Mouse (Mus musculus) cortical plate, adult 2 months (tissue): Measurements from ENCODE around the gene Gm7879. TPM values are rescaled to one million over a fixed set of nuclear protein-coding genes. Genes with fewer than 3 reads are reported as not detected.

Experiments
- H3K27ac ChIP-seq: fragments of 200-500 bp; 2 replicates; pipeline ENCODE4 v1.5.1; 2012; ENCODE audit warnings: low read length, control low read depth, inconsistent platforms; ENCODE audit not compliant: insufficient read depth
- H3K4me1 ChIP-seq: fragments of 200-500 bp; 2 replicates; pipeline ENCODE4 v1.6.1; 2011; ENCODE audit warnings: low read length; ENCODE audit not compliant: control insufficient read depth, insufficient read depth
- H3K4me3 ChIP-seq: fragments of 200-500 bp; 2 replicates; pipeline ENCODE4 v1.5.1; 2011; ENCODE audit warnings: mild to moderate bottlenecking, low read length, control low read depth; ENCODE audit not compliant: insufficient read depth
- CTCF ChIP-seq: fragments of 200-500 bp; IDR thresholded peaks from 2 replicates; pipeline ENCODE4 v1.5.1; 2011; ENCODE audit warnings: mild to moderate bottlenecking, control low read depth, low read length; ENCODE audit not compliant: insufficient read depth; ENCODE audit errors: extremely low read depth
- POLR2A ChIP-seq: fragments of 200-500 bp; IDR thresholded peaks from 2 replicates; pipeline ENCODE4 v1.6.1; 2011; ENCODE audit warnings: mild to moderate bottlenecking, low read length, control low read depth; ENCODE audit not compliant: insufficient read depth; ENCODE audit errors: extremely low read depth
- polyA plus RNA-seq: library from polyadenylated mRNA; depleted of rRNA; stranded (reverse); fragments of >200 nt; gene quantifications from 2 replicates; pipeline ENCODE4 v1.2.3, GENCODE M21; 2012

Gene Gm7879
- polyA plus RNA-seq, 1 experiment: 0.42 TPM

DNA sequence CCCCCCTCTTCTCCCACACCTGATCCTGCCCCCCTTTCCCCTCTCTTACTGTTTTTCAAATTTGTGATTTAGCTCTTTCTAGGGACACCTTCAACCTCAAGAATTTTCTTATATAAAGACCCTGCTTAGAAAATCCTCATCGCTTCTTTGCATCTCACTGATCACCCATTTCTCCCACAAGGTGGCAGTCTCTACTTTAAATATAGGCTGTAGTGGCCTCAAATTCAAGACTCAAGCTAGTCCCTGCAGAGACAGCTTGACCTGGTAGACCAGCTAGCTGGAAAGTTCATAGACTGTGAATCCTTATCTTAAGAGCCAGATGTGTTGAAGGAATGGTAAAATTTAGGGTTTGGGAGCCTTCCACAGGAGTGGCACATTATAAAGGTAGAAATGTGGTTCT, 20.6 kb upstream of the Gm7879 start:
- no peaks in the 10 kb centered on the region for H3K4me1 ChIP-seq
- H3K27ac ChIP-seq: no peak overlapping the region
- H3K4me3 ChIP-seq: no peak overlapping the region
- TF ChIP-seq CTCF: peak; percentile 43; the same call in 1 of the 2 replicates
- no peak for TF ChIP-seq POLR2A

DNA sequence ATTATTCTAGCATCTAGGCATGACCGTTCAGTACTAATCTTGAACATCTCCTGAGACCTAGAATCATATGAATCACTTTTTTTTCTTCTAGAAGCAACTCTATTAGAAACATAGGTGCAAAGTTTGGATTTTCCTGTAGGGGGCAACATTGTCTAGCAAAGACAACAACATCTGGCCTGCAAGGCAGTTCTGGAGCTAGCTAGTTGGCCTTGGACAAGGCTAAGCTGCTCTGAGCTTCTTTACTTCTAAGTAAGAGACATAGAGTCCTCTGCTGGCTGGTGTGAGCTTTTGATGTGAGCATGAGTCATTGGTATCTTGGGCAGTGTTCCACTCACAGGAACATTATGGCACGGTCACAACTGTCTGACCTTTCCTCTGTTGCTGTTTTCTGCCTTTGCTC, 18.8 kb upstream of the Gm7879 start:
- Histone ChIP-seq H3K27ac (no peak overlapping the region), H3K4me3 (no peak overlapping the region), H3K4me1 (no peaks in the 10 kb centered on the region)
- TF ChIP-seq POLR2A (no peak), CTCF (peak; percentile 49)

DNA sequence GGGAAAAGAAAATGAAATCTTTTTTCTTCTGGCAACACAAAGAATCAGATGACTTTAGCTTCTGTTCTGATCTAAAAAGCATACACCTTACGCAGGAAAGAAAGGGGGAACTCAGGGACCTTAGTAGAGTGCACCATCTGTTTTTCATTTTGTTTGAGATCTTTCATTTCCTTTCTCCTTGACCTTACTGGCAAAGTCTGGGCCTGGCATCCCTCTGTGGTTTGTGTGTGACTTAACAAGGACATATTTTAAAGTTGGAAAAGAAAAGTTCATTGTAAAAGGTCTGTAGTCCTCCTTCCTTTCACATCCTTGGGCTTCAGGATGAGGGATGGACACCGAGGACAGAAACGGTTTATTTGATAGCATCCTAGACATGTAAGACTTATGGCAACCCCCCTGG, 17.0 kb upstream of the Gm7879 start:
- Histone ChIP-seq H3K4me1 (no peaks in the 10 kb centered on the region), H3K27ac (no peak overlapping the region), H3K4me3 (no peak overlapping the region)
- TF ChIP-seq POLR2A: no peak
- TF ChIP-seq CTCF: no peak

DNA sequence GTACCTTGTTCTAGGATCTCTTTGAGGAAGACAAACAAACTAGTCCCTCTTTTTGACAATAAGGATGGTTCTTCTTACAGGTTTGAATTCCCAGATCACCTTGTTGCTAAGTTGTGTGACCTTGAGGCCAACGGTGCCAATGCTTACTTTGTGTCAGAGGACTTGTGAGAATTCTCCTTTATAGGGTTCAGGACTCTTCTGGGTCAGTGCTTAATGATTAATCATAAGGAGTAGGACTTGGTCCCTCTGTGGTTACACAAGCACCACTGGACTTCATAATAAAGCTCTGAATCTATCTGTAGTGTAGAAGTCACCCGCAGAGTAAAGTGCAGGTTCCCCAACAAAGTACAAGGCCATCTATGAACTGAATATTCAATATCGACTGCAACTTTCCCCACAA, 8.3 kb upstream of the Gm7879 start:
- Histone ChIP-seq H3K4me1 (no peaks in the 10 kb centered on the region), H3K4me3 (no peak overlapping the region), H3K27ac (no peak overlapping the region)
- TF ChIP-seq CTCF: no peak
- TF ChIP-seq POLR2A: no peak

DNA sequence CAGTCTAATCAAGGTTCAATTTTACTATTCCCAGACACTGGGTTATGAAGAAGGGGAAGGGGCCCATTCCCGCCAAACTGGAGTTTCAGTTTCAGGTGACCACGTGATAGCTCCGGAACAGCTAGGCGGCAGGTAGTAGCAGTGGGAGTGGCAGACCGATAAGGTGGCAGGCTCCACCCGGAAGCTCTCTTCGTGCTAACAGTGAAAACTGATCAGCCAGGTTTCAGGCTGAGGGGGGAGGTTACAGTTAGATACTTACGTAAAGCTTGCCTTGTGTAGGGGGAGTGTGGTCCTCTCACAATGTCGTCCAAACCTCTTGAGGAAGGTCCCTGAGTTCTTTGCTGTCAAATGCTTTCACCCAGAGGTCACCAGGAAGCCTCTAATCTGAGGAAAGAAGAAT, 3.7 kb upstream of the Gm7879 start:
- Histone ChIP-seq H3K4me3 (no peak overlapping the region), H3K27ac (no peak overlapping the region), H3K4me1 (no peaks in the 10 kb centered on the region)
- no peak for TF ChIP-seq POLR2A
- TF ChIP-seq CTCF: no peak

DNA sequence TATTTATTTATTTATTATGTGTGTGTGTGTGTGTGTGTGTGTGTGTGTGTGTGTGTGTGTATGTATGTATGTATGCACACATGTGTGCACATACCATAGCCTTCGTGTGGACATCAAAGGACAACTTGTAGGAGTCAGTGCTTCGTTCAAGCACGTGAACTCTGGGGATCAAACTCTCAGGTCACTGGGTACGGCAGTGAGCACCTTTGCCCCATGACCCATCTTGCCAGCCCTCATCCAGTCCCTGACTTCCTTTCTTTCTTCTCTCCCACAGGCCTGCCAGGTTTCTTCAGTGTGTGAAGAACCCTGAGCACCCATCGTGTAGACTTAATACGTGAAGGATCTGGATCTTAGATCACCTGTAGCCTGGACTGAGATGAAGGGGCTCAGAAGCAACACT, 2.9 kb upstream of the Gm7879 start:
- TF ChIP-seq CTCF: no peak
- TF ChIP-seq POLR2A: no peak
- no peak overlapping the region for H3K27ac ChIP-seq
- H3K4me1 ChIP-seq: no peaks in the 10 kb centered on the region
- no peak overlapping the region for H3K4me3 ChIP-seq

DNA sequence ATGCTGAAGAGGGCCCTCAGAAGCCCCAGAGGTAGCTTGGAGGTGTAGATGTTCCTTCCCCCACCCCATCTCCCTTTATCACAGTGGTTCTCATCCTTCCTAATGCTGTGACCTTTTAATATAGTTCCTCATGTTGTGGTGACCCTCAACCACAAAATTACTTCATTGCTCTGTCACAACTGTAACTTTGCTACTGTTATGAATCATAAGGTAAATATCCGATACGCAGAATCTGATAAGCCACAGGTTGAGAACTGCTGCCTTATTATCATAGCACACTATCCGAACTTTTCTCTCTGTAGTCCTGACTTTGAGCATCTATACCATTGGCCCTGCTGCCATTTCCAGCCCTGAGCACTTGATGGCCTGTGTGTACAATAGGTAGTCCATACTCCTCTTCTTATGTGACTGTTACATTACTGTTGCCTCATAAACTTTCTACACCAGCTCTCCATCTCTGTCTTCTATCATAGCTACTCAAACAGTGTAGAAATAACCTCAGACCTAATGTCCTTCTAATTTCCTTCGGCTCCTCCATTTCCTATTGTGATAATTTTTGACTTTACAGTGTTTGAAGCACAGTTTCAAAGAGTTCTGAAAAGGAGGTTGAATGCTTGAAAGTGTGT, 2.4 kb downstream of the Gm7879 start:
- no peak overlapping the region for H3K4me3 ChIP-seq
- TF ChIP-seq POLR2A: no peak
- TF ChIP-seq CTCF: no peak
- H3K4me1 ChIP-seq: no peaks in the 10 kb centered on the region
- H3K27ac ChIP-seq: no peak overlapping the region

DNA sequence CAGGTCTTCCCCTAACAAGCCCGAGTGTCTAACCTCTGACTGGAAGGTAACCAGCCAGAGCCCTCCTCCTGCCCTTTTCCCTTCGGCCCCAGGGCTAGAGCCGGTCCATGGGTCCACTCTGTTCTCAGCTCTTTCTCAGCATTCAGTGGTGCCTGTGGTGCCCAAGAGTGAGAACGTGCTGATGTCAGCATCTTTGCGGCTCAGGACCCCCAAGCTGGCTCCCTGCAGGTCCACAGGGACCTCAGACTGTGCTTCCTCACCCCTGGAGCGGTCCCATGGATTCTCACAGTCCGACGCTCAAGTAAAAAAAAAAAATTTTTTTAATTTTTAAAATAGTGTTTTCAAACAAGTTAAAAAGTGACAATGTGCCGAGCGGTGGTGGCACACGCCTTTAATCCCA, 8.9 kb downstream of the Gm7879 start:
- TF ChIP-seq POLR2A: no peak
- TF ChIP-seq CTCF: no peak
- Histone ChIP-seq H3K4me3 (no peak overlapping the region), H3K27ac (no peak overlapping the region), H3K4me1 (no peaks in the 10 kb centered on the region)

DNA sequence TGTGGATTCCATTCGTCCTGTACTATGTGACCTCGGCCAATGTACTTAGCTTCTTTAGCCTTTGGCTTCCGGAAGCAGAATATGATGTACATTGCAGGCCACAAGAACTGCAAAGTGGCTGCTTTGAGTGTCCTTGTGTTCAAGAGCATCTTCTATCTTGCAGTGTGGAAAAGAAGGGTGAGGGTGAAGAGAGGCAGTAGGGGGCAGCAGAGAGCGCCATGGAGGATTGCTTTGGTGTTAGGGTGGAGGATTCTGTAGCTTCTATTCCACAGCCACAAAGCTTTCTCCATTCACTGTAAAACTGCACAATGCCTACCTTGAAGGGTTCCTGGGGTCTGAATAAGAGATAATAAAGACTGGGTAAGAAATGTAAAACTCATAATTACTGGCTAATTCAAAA, 11.0 kb downstream of the Gm7879 start:
- TF ChIP-seq POLR2A: no peak
- TF ChIP-seq CTCF: peak; percentile 75
- Histone ChIP-seq H3K27ac (no peak overlapping the region), H3K4me3 (no peak overlapping the region), H3K4me1 (no peaks in the 10 kb centered on the region)

DNA sequence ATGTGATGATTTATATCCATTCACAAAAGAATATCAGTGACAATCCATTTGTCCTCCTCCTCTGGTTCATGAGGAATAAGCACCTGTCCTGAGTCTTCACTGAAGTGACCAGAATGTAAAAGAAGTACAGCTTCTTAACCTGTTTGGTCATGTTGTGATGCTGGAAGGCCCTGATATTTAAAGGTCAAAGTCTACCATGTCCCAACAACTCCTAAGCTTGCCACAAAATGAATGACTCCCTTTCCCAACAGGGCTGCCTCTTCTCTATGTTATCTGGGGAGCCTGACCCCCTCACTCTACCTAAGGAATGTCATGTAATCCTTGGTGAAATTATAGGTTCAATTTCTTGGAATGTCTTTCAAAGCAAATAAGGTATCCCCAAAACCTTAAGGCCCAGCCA, 14.8 kb downstream of the Gm7879 start:
- Histone ChIP-seq H3K27ac (no peak overlapping the region), H3K4me3 (no peak overlapping the region), H3K4me1 (no peaks in the 10 kb centered on the region)
- TF ChIP-seq CTCF (no peak), POLR2A (no peak)
